Mouse (Mus musculus): ENCODE measurements around the gene Slc38a4.

The Slc38a4 gene

GRCm38 (mm10) chr15:97015036-97015596 is 40.6 kb downstream of the Slc38a4 start:
- DNase-seq (ENCODE audit: low read depth) = no peak

- DNase-seq (ENCODE audit: low read depth) = no peak
These were observed 44.0 kb downstream of the Slc38a4 start for GRCm38 (mm10) chr15:97011599-97012372.

GRCm38 (mm10) chr15:97009271-97009670 is 46.5 kb downstream of the Slc38a4 start:
- no peak for DNase-seq (ENCODE audit: low read depth)

- no peak for DNase-seq (ENCODE audit: low read depth)
These were observed 50.0 kb downstream of the Slc38a4 start for GRCm38 (mm10) chr15:97005631-97006234.

- no peak for DNase-seq (ENCODE audit: low read depth)
These were observed 51.3 kb downstream of the Slc38a4 start for GRCm38 (mm10) chr15:97004525-97004867.

GRCm38 (mm10) chr15:97003851-97004524 is 51.8 kb downstream of the Slc38a4 start:
- DNase-seq (ENCODE audit: low read depth) = no peak

GRCm38 (mm10) chr15:97003186-97003585 is 52.6 kb downstream of the Slc38a4 start:
- no peak for DNase-seq (ENCODE audit: low read depth)

GRCm38 (mm10) chr15:97002752-97003151 is 53.0 kb downstream of the Slc38a4 start:
- DNase-seq (ENCODE audit: low read depth) = no peak

- DNase-seq (ENCODE audit: low read depth) = no peak
These were observed 53.9 kb downstream of the Slc38a4 start for GRCm38 (mm10) chr15:97001886-97002285.

GRCm38 (mm10) chr15:97001416-97001815 is 54.3 kb downstream of the Slc38a4 start:
- no peak for DNase-seq (ENCODE audit: low read depth)

GRCm38 (mm10) chr15:97000319-97001251 is 55.2 kb downstream of the Slc38a4 start:
- DNase-seq (ENCODE audit: low read depth) = no peak

GRCm38 (mm10) chr15:96999401-96999800 is 56.4 kb downstream of the Slc38a4 start:
- no peak for DNase-seq (ENCODE audit: low read depth)

GRCm38 (mm10) chr15:96985618-96986017 is 70.1 kb downstream of the Slc38a4 start:
- DNase-seq (ENCODE audit: low read depth) = no peak

- no peak for DNase-seq (ENCODE audit: low read depth)
These were observed 72.0 kb downstream of the Slc38a4 start for GRCm38 (mm10) chr15:96983581-96984330.

- DNase-seq (ENCODE audit: low read depth) = no peak
These were observed 80.6 kb downstream of the Slc38a4 start for GRCm38 (mm10) chr15:96975125-96975524.

- no peak for DNase-seq (ENCODE audit: low read depth)
These were observed 81.6 kb downstream of the Slc38a4 start for GRCm38 (mm10) chr15:96974131-96974530.

GRCm38 (mm10) chr15:96973370-96973769 is 82.4 kb downstream of the Slc38a4 start:
- no peak for DNase-seq (ENCODE audit: low read depth)

GRCm38 (mm10) chr15:96972706-96973274 is 83.0 kb downstream of the Slc38a4 start:
- DNase-seq (ENCODE audit: low read depth) = no peak

- DNase-seq (ENCODE audit: low read depth) = no peak
These were observed 83.8 kb downstream of the Slc38a4 start for GRCm38 (mm10) chr15:96971906-96972305.

GRCm38 (mm10) chr15:96969792-96970191 is 86.0 kb downstream of the Slc38a4 start:
- no peak for DNase-seq (ENCODE audit: low read depth)

GRCm38 (mm10) chr15:96968741-96969140 is 87.0 kb downstream of the Slc38a4 start:
- no peak for DNase-seq (ENCODE audit: low read depth)

All from naive thymus-derived CD4-positive, alpha-beta T cell, adult 2 months (primary cell).